Comparison of ENCODE assay signal across 8 mouse cellular contexts in the genomic region with DNA sequence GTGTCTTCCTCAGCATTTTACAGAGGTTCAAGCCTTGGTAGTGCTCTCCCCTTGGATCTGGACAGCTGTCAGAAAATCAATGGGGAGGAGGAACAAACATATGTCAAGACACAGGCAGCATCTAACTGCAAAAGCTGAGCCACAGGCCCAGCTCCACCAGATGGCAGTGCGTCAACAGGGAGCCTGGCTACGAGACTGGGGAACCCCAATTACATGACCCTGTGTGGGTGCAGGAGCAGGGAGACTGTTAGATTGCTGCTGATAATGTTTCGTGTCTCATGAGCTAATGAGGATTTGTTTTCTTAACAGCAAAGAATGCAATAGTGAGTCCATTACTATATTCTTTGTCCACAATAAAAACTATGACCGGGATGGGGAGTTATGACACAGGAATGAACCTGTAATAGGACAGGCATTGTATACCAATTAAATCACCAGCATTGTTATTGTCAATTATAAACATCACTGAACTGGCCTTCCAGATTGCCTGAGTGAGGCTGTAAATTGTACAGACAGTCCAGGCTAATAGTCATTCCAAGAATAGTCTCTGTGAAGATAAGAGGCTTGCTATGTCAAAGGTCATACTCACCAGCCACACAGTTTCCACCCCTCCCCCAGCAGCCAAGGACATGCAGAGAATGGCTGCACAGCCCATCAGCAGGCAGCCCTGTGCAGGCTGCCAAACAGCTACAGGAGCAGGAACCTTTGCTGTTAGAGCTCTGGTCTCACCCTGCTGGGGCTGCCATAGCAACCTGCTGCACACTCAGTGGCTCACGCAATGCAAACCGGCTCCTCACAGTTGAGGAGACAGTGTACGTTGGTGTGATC. TPM values are rescaled to one million over a fixed set of nuclear protein-coding genes. Genes with fewer than 3 reads are reported as not detected.
DNase-seq lines count a peak whose midpoint lies in the region; ATAC-seq and TF ChIP-seq lines count a peak whose summit lies in the region.

No protein-coding gene starts in this region.

- peak; percentile 91 for TF ChIP-seq CTCF in Patski (IDR thresholded peaks at IDR 0.05)

- no peaks in the 10 kb centered on the region for H3K27me3 ChIP-seq in Patski

- CTCF ChIA-PET in Patski (lab: Charles Lee): interaction anchor here (0.9 to 4.1 kb wide), 6 partner anchors 9 to 413 kb away, joined by 3 to 24 read pairs (median 4); no protein-coding TSS in a partner anchor

- POLR2A ChIA-PET in Patski (lab: Charles Lee): interaction anchor here (0.6 kb wide), 2 partner anchors 55 to 185 kb away, joined by 3 read pairs; no protein-coding TSS in a partner anchor

- no peak for DNase-seq in Patski (ENCODE audit: low read depth, low spot score)
- DNase-seq in cerebellum, postnatal 14 days: peak; percentile 74 to 78
- DNase-seq in frontal cortex, postnatal 36 days (ENCODE audit: low spot score in 2 of 2): peak; percentile 68 to 77
- peak; percentile 26 for DNase-seq in hindlimb bud, embryonic 11.5 days (ENCODE audit: extremely low spot score, low read depth, low spot score)
- DNase-seq in layer of hippocampus, postnatal 36 days: peak; percentile 72 to 78
- DNase-seq in lung, postnatal 10 days: peak; percentile 82
- peak; percentile 42 for DNase-seq in retina, postnatal 7 days (ENCODE audit: low read depth, low spot score)

- peak; percentile 60 for ATAC-seq in Patski
- no peak for ATAC-seq in erythroid progenitor cell, adult 5-6 weeks (replicated peaks; ENCODE audit: low FRiP score, poor library complexity, severe bottlenecking)

- in situ Hi-C loops in Patski (cut with MboI; ENCODE audit: low pct_unique_long_range_greater_than_20kb): loop anchor here (5.0 to 25.0 kb wide), 3 partner anchors 185 to 1115 kb away; no protein-coding TSS in a partner anchor

RNA-seq across cellular contexts. Expression of a gene that starts 58.8 kb away (rescaled TPM):
- 19.4 TPM for polyA plus RNA-seq in Patski (2021)
- under 1 TPM; 0.57 to 0.76 TPM for total RNA-seq in layer of hippocampus, postnatal 36 days (2021)
- not detected in 2 replicates for total RNA-seq in erythroid progenitor cell, adult 5-6 weeks (2015; ENCODE audit: low replicate concordance)
- not detected in 2 replicates for total RNA-seq in erythroid progenitor cell, adult 5-6 weeks (2017; ENCODE audit: low replicate concordance)
